Mouse (Mus musculus): Measurements from ENCODE around the gene Tgds. TPM values are rescaled to one million over a fixed set of nuclear protein-coding genes. Genes with fewer than 3 reads are reported as not detected.
A peak's percentile ranks its signal among the peaks of the same experiment; 100 is the strongest.
"Not testable (repeated sequence)": the region's sequence is repeated elsewhere in the genome, so short reads cannot be mapped to it uniquely, and the experiment has no call there.

Gene Tgds
- 1 to 10 TPM; 4.6 to 6.2 TPM for total RNA-seq (2021)
- long read RNA-seq, experiment 1, transcript Tgds-201 (12 exons, 1,682 nt): major isoform, 8 of 17 reads
- long read RNA-seq, experiment 1, partial matches to known transcripts: 6 of 17 reads
- long read RNA-seq, experiment 1, other reads (novel, unspliced or antisense): 2 of 17 reads
- long read RNA-seq, experiment 2, transcript Tgds-201 (12 exons, 1,682 nt): major isoform, 7 of 14 reads
- long read RNA-seq, experiment 2, partial matches to known transcripts: 0 of 14 reads
- long read RNA-seq, experiment 2, other reads (novel, unspliced or antisense): 5 of 14 reads

- peak; percentile 97 for DNase-seq
Measured at GRCm38 (mm10) chr14:118132642-118132977, at the start of gene Tgds. Gene Tgds (minus strand): TSS chr14:118132755.

- DNase-seq: peak; percentile 21
Measured at GRCm38 (mm10) chr14:118180711-118181177, 48.2 kb upstream of the Tgds start.

- peak; percentile 43 for DNase-seq
Measured at GRCm38 (mm10) chr14:118180117-118180557, 47.6 kb upstream of the Tgds start.

- DNase-seq: no peak
Measured at GRCm38 (mm10) chr14:118179701-118180100, 47.1 kb upstream of the Tgds start.

- no peak for DNase-seq
Measured at GRCm38 (mm10) chr14:118179251-118179650, 46.7 kb upstream of the Tgds start.

GRCm38 (mm10) chr14:118175694-118176085 lies 43.1 kb upstream of the Tgds start:
- DNase-seq: no peak

- no peak for DNase-seq
Measured at GRCm38 (mm10) chr14:118175071-118175693, 42.6 kb upstream of the Tgds start.

GRCm38 (mm10) chr14:118173590-118174203 lies 41.1 kb upstream of the Tgds start:
- no peak for DNase-seq

GRCm38 (mm10) chr14:118168776-118169175 lies 36.2 kb upstream of the Tgds start:
- no peak for DNase-seq

GRCm38 (mm10) chr14:118162640-118163039 lies 30.1 kb upstream of the Tgds start:
- DNase-seq: no peak

- DNase-seq: no peak
Measured at GRCm38 (mm10) chr14:118161751-118162150, 29.2 kb upstream of the Tgds start.

GRCm38 (mm10) chr14:118157146-118157545 lies 24.6 kb upstream of the Tgds start:
- DNase-seq: no peak

GRCm38 (mm10) chr14:118156740-118157139 lies 24.2 kb upstream of the Tgds start:
- no peak for DNase-seq

- not testable (repeated sequence) for DNase-seq
Measured at GRCm38 (mm10) chr14:118156056-118156455, 23.5 kb upstream of the Tgds start.

- DNase-seq: no peak
Measured at GRCm38 (mm10) chr14:118152294-118152651, 19.7 kb upstream of the Tgds start.

GRCm38 (mm10) chr14:118151651-118152293 lies 19.2 kb upstream of the Tgds start:
- DNase-seq: peak; percentile 40

GRCm38 (mm10) chr14:118150656-118151551 lies 18.3 kb upstream of the Tgds start:
- DNase-seq: no peak

GRCm38 (mm10) chr14:118148554-118148953 lies 16.0 kb upstream of the Tgds start:
- no peak for DNase-seq

GRCm38 (mm10) chr14:118148046-118148445 lies 15.5 kb upstream of the Tgds start:
- DNase-seq: no peak

- DNase-seq: no peak
Measured at GRCm38 (mm10) chr14:118142283-118142682, 9.7 kb upstream of the Tgds start.

GRCm38 (mm10) chr14:118137487-118137886 lies 4.9 kb upstream of the Tgds start:
- no peak for DNase-seq

All from gastrocnemius, postnatal 25 days (tissue).